Mouse (Mus musculus) liver, adult 2 months (tissue): ENCODE data around the gene Timp2. TPM values are rescaled to one million over a fixed set of nuclear protein-coding genes. Genes with fewer than 3 reads are reported as not detected.

Experiments used
- DNase-seq: peaks from one replicate; pipeline ENCODE4 v3.0.0-alpha.2; 2011; ENCODE audit warnings: low read depth, low spot score; ENCODE audit errors: extremely low read depth
- H3K27ac ChIP-seq: fragments of 200-500 bp; replicated peaks from 2 replicates; pipeline ENCODE4 v1.5.1; 2012; ENCODE audit warnings: low read depth, mild to moderate bottlenecking, control low read depth, inconsistent platforms, low read length; ENCODE audit not compliant: insufficient read depth
- H3K27me3 ChIP-seq: fragments of 200-500 bp; 2 replicates; pipeline ENCODE4 v1.6.1; 2012; ENCODE audit warnings: mild to moderate bottlenecking, moderate library complexity, low read length, inconsistent platforms; ENCODE audit not compliant: control insufficient read depth, insufficient read depth
- H3K36me3 ChIP-seq: fragments of 200-500 bp; 2 replicates; pipeline ENCODE4 v1.6.1; 2012; ENCODE audit warnings: low read length, inconsistent platforms; ENCODE audit not compliant: control insufficient read depth, insufficient read depth
- H3K4me1 ChIP-seq: fragments of 200-500 bp; 2 replicates; pipeline ENCODE4 v1.6.1; 2011; ENCODE audit warnings: low read length; ENCODE audit not compliant: control insufficient read depth, insufficient read depth
- H3K4me3 ChIP-seq: fragments of 200-500 bp; 2 replicates; pipeline ENCODE4 v1.5.1; 2011; ENCODE audit warnings: low read depth, mild to moderate bottlenecking, control low read depth, low read length, moderate library complexity; ENCODE audit not compliant: insufficient read depth
- H3K79me2 ChIP-seq: fragments of 200-500 bp; 2 replicates; pipeline ENCODE4 v1.6.1; 2012; ENCODE audit warnings: inconsistent platforms, mild to moderate bottlenecking, low read length, moderate library complexity; ENCODE audit not compliant: control insufficient read depth, insufficient read depth
- H3K9ac ChIP-seq: fragments of 200-500 bp; 2 replicates; pipeline ENCODE4 v1.6.1; 2012; ENCODE audit warnings: low read depth, mild to moderate bottlenecking, control low read depth, inconsistent platforms, low read length
- CTCF ChIP-seq: fragments of 200-500 bp; IDR thresholded peaks from 2 replicates; pipeline ENCODE4 v1.5.1; 2011; ENCODE audit warnings: low read depth, low read length, control low read depth
- POLR2A ChIP-seq: fragments of 200-500 bp; IDR thresholded peaks from 2 replicates; pipeline ENCODE4 v1.6.1; 2011; ENCODE audit warnings: low read length, control low read depth; ENCODE audit not compliant: insufficient read depth; ENCODE audit errors: extremely low read depth
- WGBS: fragments of 180-500 bp; shearing (Covaris S2); methylation state at CpG from one replicate; pipeline ENCODE4 v1.1.7; 2018; 5-methylcytosine and 5-hydroxymethylcytosine counted together
- polyA plus RNA-seq: library from polyadenylated mRNA; depleted of rRNA; stranded (reverse); fragments of >200 nt; gene quantifications from 2 replicates; pipeline ENCODE4 v1.2.3, GENCODE M21; 2012
- total RNA-seq: library from RNA; depleted of rRNA; stranded (reverse); fragments of >200 nt; gene quantifications from 2 replicates; pipeline ENCODE4 v1.2.3, GENCODE M21; 2014

The Timp2 gene
- total and polyA plus RNA-seq, 2 experiments: 2.6 to 7.9 TPM

DNA sequence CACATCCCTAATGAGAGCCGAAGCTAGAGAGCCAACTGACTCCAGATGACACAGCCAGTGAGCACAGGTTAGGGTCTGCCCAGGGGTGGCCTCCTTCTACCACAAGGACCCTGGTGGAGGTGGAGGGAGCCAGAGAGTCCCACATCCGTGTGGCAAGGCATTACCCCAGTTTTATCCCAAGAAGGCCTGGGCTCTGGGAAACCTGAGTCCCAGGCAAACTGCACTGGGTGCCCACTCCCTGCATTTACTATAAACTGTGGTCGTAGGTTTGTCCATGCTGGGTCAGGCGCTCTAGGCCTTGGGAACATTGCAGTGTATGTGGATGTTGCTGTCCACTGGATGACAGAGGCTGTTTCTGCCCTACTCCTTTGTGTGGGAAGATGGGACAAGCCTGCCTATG is 45.7 kb upstream of the Timp2 start:
- Histone ChIP-seq H3K4me1 (peaks cover 9% of the 10 kb centered on the region), H3K27ac (peak overlapping the region; percentile 89), H3K9ac (peak overlapping the region; percentile 79), H3K27me3 (no peaks in the 10 kb centered on the region), H3K4me3 (peak overlapping the region; percentile 58), H3K36me3 (peaks cover 7% of the 10 kb centered on the region; the same call in 1 of the 2 replicates), H3K79me2 (peaks cover 7% of the 10 kb centered on the region; the same call in 1 of the 2 replicates)
- no peak for TF ChIP-seq CTCF
- no peak for TF ChIP-seq POLR2A
- DNase-seq: no peak
- WGBS: 17% methylated on average over 4 of the region's 4 CpGs

DNA sequence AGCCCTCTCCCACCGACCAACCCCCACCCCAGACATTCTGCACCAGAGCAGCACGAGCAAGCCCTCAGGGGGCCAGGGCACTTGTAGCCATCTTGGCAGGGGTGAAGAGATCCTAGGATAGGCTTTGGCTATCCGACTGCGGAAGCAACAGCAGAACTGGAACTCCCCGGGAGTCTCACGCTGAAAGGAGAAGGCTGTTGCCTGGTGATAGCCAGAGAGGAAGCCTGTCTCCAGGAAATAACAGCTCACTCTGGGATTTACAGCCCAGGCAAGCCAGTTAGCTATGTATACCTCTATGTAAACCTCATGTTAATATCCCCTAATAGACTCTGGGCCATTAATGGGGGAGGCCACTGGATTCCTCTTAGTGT is 45.0 kb upstream of the Timp2 start:
- 15% methylated on average over 6 of the region's 6 CpGs for WGBS
- peaks cover 7% of the 10 kb centered on the region; the same call in 1 of the 2 replicates for H3K79me2 ChIP-seq
- H3K27me3 ChIP-seq: no peaks in the 10 kb centered on the region
- H3K36me3 ChIP-seq: peaks cover 11% of the 10 kb centered on the region; the same call in 1 of the 2 replicates
- H3K4me3 ChIP-seq: peak overlapping the region; percentile 58; the same call in 1 of the 2 replicates
- no peak overlapping the region; the same call in 1 of the 2 replicates for H3K27ac ChIP-seq
- TF ChIP-seq POLR2A (no peak), CTCF (no peak)
- H3K9ac ChIP-seq: peak overlapping the region; percentile 7; the same call in 1 of the 2 replicates
- H3K4me1 ChIP-seq: peaks cover 9% of the 10 kb centered on the region
- no peak for DNase-seq

DNA sequence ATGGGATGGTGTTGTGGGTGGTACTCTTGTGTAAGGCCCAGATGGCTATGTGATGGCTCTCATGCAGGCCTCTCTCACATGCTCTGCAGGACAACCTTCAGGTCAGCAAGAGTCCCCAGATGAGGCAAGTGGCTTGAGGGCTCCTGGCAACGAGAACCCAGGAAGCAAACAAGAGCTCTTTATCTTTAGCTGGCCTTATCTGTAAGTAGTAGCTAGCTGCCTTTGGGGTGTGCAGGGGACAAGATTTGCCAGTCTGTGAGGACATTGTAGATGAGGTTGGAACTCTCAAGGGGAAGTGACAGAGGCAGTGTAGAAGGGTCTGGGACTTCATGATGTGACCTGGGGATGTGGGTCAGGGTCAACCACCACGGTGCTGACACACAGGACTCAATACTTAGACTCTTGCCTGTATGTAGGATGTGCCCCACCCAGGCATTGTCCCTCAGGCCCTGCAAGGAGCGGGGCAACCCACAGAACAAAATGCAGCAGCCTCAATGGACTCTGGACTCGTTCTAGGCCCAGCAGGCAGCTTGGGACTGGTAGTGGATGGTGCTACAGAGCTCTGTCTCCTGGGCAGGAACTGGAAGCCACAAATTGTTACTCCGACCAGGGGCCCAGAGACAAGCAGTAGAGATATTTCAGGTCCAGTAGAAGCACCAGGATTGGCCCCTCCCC is 44.5 kb upstream of the Timp2 start:
- H3K27me3 ChIP-seq: no peaks in the 10 kb centered on the region
- 14% methylated on average over 5 of the region's 5 CpGs for WGBS
- peak overlapping the region; percentile 19; the same call in 1 of the 2 replicates for H3K27ac ChIP-seq
- H3K36me3 ChIP-seq: peaks cover 11% of the 10 kb centered on the region; the same call in 1 of the 2 replicates
- H3K9ac ChIP-seq: peak overlapping the region; percentile 7
- peak; percentile 29 for DNase-seq
- peak overlapping the region; percentile 58; the same call in 1 of the 2 replicates for H3K4me3 ChIP-seq
- TF ChIP-seq POLR2A: no peak
- no peak for TF ChIP-seq CTCF
- peaks cover 9% of the 10 kb centered on the region for H3K4me1 ChIP-seq
- H3K79me2 ChIP-seq: peaks cover 7% of the 10 kb centered on the region; the same call in 1 of the 2 replicates

DNA sequence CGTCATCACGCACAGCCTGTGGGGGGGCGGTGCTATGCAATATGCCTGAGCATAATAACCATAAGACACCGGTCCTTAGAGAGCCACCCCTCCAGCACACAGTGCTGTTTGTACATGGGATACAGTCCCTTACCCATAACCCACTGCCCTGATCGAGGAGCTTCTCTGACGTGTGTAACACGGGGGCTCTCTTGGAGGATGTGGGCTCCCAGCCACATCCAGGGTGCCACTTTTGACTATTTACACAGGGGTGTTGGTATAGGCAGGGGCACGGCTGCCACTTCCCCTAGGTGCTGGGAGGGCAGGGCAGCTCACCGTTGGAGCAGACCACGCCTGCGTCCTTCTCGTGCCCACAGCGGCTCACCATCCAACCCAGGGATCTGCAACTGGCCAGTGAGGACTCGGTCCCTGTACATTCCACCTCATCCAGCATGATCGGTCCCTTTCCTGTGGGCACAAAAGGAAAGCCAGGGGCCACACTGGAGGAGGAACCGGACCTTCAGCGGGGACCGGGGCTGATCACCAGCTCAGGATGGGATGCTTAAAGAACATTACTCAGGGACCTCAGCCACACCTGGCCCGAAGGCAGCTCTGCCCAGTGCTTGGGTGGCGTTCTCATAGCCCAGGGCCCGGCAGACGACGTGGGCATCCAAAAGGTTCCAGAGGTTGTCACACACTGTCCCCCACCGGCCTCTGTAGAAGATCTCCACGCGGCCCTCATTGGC is 42.4 kb upstream of the Timp2 start:
- peaks cover 7% of the 10 kb centered on the region; the same call in 1 of the 2 replicates for H3K79me2 ChIP-seq
- H3K9ac ChIP-seq: no peak overlapping the region
- no peak overlapping the region for H3K4me3 ChIP-seq
- no peak for TF ChIP-seq CTCF
- no peak for TF ChIP-seq POLR2A
- no peaks in the 10 kb centered on the region for H3K27me3 ChIP-seq
- H3K4me1 ChIP-seq: peaks cover 9% of the 10 kb centered on the region
- no peak for DNase-seq
- WGBS: 95% methylated on average over 26 of the region's 26 CpGs
- peaks cover 11% of the 10 kb centered on the region; the same call in 1 of the 2 replicates for H3K36me3 ChIP-seq
- no peak overlapping the region for H3K27ac ChIP-seq

DNA sequence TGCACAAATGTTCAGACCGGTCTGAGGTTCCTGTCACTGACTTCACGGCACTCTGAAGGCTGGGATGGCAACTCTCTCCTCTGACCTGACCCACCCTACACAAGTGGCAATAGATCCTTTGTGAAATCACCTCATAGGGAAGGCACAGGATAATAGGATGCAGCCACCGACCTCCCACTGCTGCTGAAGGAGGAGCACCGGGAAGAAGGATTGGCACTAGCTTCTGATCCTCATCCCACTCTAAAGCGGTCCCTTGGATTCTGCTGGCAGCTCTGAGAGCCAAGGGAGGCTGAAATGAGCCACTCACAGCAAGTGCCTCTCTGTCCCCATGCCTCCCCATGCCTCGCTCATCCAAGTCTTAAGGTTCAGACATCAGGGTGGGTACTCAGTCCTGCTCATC is 39.0 kb upstream of the Timp2 start:
- H3K9ac ChIP-seq: no peak overlapping the region
- no peaks in the 10 kb centered on the region for H3K27me3 ChIP-seq
- H3K79me2 ChIP-seq: no peaks in the 10 kb centered on the region; the same call in 1 of the 2 replicates
- TF ChIP-seq POLR2A: no peak
- TF ChIP-seq CTCF: no peak
- H3K4me3 ChIP-seq: no peak overlapping the region
- H3K36me3 ChIP-seq: peaks cover 11% of the 10 kb centered on the region; the same call in 1 of the 2 replicates
- no peak for DNase-seq
- H3K27ac ChIP-seq: no peak overlapping the region
- 73% methylated on average over 6 of the region's 6 CpGs for WGBS
- H3K4me1 ChIP-seq: no peaks in the 10 kb centered on the region
